Mouse (Mus musculus) ES-Bruce4 (cell line): Measurements from ENCODE around the gene Calm2.

ENCODE experiments used
- CTCF ChIP-seq: IDR thresholded peaks from one replicate; pipeline ENCODE4 v1.8.1; 2011; ENCODE audit warnings: low read depth, low read length
- POLR2A ChIP-seq: IDR thresholded peaks from one replicate; pipeline ENCODE4 v1.8.1; 2011; ENCODE audit warnings: low read length; ENCODE audit not compliant: insufficient read depth

DNA sequence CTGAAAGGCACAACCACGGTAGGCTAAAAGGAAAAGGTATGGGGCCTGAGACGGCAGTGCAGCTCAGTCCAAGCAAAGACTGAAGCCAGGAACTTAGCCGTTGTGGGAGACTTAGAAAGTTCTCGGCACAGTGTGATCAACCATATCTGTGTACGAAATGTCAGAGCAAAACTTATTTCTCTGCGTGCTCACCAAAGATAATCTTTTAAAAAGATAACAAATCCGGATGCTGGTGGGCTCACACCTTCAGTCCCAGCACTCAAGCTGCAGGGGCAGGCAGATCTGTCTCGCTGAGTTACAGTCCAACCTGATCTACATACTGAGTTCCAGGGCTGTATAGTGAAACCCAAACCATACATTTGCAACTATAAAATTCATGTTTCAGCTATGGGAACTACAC is 22.7 kb upstream of the Calm2 start:
- no peak for TF ChIP-seq POLR2A
- no peak for TF ChIP-seq CTCF
